Mouse (Mus musculus): ENCODE results near the gene St8sia1. TPM values are rescaled to one million over a fixed set of nuclear protein-coding genes. Genes with fewer than 3 reads are reported as not detected.

The St8sia1 gene
- total and polyA plus RNA-seq, 3 experiments = 0.01 TPM; not detected in 2

DNA sequence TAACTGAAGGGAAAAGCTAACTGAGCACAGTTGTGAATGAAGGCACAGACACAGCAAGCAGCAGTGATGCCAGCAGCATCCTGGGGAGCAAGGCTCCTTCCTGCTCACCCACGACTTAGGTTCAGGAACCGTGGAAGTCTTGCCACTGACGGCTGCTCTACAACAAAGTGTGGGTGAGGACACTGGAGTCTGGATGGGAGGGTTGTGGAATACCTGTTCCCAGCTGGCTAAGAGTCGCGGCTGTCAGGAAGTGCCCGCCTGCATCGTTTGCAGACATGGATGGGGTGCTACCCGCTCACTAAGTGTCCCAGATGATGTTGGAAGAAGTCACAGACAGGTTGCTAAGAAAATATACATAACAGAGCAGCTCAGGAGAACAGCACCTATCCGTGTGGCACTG lies 26.3 kb upstream of the St8sia1 start:
- H3K9me3 ChIP-seq (replicated peaks; ENCODE audit: insufficient read depth, low read length) = no peaks in the 10 kb centered on the region
- H3K27ac ChIP-seq (ENCODE audit: control insufficient read depth, low read depth, low read length) = no peak overlapping the region
- no peak overlapping the region for H3K4me3 ChIP-seq (ENCODE audit: control insufficient read depth in 1 of 2, insufficient read depth in 1 of 2, low read depth in 2 of 2, low read length in 2 of 2)
- no peak overlapping the region for H3K9ac ChIP-seq (ENCODE audit: control insufficient read depth, low read depth, low read length, poor library complexity, severe bottlenecking)
- peaks cover 0 to 8% of the 10 kb centered on the region in 2 experiments; a peak in 2 of 4 replicates for H3K4me1 ChIP-seq (ENCODE audit: control insufficient read depth in 1 of 2, insufficient read depth in 2 of 2, low read length in 2 of 2)
- no peak for DNase-seq (ENCODE audit: low read depth, low spot score)
- peaks cover 0 to 3% of the 10 kb centered on the region in 2 experiments; a peak in 2 of 4 replicates for H3K36me3 ChIP-seq (ENCODE audit: control insufficient read depth in 1 of 2, insufficient read depth in 2 of 2, low read length in 2 of 2)
- no peaks in the 10 kb centered on the region for H3K79me2 ChIP-seq (ENCODE audit: control insufficient read depth, insufficient read depth, low read length, poor library complexity)
- H3K27me3 ChIP-seq (ENCODE audit: control insufficient read depth in 1 of 2, insufficient read depth in 2 of 2, low read length in 2 of 2) = peaks cover 0 to 2% of the 10 kb centered on the region in 2 experiments
- TF ChIP-seq GABPA (IDR thresholded peaks at IDR 0.05; ENCODE audit: low read depth, low read length) = no peak
- no peak for TF ChIP-seq EP300 (IDR thresholded peaks at IDR 0.05; ENCODE audit: low read depth in 1 of 2, low read length in 2 of 2)
- no peak for TF ChIP-seq CTCF (IDR thresholded peaks at IDR 0.05 in 2 of 3, conservative IDR thresholded peaks at IDR 0.05 in 1 of 3; ENCODE audit: control insufficient read depth in 1 of 3, insufficient read depth in 1 of 3, low read depth in 2 of 3, low read length in 3 of 3, poor library complexity in 1 of 3, severe bottlenecking in 1 of 3)
- no peak for TF ChIP-seq MEF2A (IDR thresholded peaks at IDR 0.05; ENCODE audit: extremely low read depth, insufficient replicate concordance, low read depth, low read length, poor library complexity, severe bottlenecking)
- TF ChIP-seq ELF1 (IDR thresholded peaks at IDR 0.05; ENCODE audit: low read depth, low read length) = no peak
- no peak for TF ChIP-seq TCF12 (IDR thresholded peaks at IDR 0.05; ENCODE audit: low read depth, low read length)
- TF ChIP-seq MAFK (IDR thresholded peaks at IDR 0.05; ENCODE audit: borderline replicate concordance, low read depth, low read length) = no peak
- TF ChIP-seq USF1 (IDR thresholded peaks at IDR 0.05; ENCODE audit: low read depth, low read length) = no peak
- TF ChIP-seq UBTF (IDR thresholded peaks at IDR 0.05; ENCODE audit: borderline replicate concordance, insufficient read depth, low read depth, low read length) = no peak
- TF ChIP-seq MXI1 (IDR thresholded peaks at IDR 0.05; ENCODE audit: low read depth, low read length) = no peak
- TF ChIP-seq TBP (IDR thresholded peaks at IDR 0.05; ENCODE audit: low read depth, low read length) = no peak
- TF ChIP-seq ZC3H11A (IDR thresholded peaks at IDR 0.05; ENCODE audit: low read depth, low read length) = no peak

DNA sequence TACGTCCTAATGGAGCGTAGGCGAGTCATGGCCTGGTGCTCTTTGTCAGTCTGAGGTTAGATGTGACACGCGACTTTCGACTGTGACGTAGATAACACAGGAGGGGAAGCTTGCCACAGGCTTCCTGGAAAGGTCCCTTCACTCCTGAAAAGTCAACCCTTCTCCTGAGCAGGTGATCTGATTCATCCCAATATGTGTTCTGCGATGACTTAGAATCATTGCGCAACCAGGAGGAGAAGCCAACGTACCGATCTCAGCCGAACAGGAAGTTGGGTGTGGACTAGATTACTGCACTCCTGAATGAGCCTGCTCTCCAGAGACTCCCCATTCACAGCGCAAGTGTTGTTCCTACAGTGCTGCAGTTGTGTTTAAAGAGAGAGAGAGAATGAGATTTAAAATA lies 25.2 kb upstream of the St8sia1 start:
- H3K9ac ChIP-seq (ENCODE audit: control insufficient read depth, low read depth, low read length, poor library complexity, severe bottlenecking) = no peak overlapping the region
- no peaks in the 10 kb centered on the region for H3K9me3 ChIP-seq (replicated peaks; ENCODE audit: insufficient read depth, low read length)
- peak; percentile 63 for DNase-seq (ENCODE audit: low read depth, low spot score)
- H3K36me3 ChIP-seq (ENCODE audit: control insufficient read depth in 1 of 2, insufficient read depth in 2 of 2, low read length in 2 of 2) = peaks cover 0 to 3% of the 10 kb centered on the region in 2 experiments; a peak in 2 of 4 replicates
- peaks cover 0 to 2% of the 10 kb centered on the region in 2 experiments; a peak in 3 of 4 replicates for H3K27me3 ChIP-seq (ENCODE audit: control insufficient read depth in 1 of 2, insufficient read depth in 2 of 2, low read length in 2 of 2)
- peaks cover 0 to 7% of the 10 kb centered on the region in 2 experiments; a peak in 2 of 4 replicates for H3K4me1 ChIP-seq (ENCODE audit: control insufficient read depth in 1 of 2, insufficient read depth in 2 of 2, low read length in 2 of 2)
- H3K4me3 ChIP-seq (ENCODE audit: control insufficient read depth in 1 of 2, insufficient read depth in 1 of 2, low read depth in 2 of 2, low read length in 2 of 2) = peak overlapping the region in 1 of 2 experiments; percentile 18; a peak in 2 of 4 replicates
- TF ChIP-seq EP300 (IDR thresholded peaks at IDR 0.05; ENCODE audit: low read depth in 1 of 2, low read length in 2 of 2) (peak; percentile 38 to 45; a peak in 2 of 4 replicates), USF1 (IDR thresholded peaks at IDR 0.05; ENCODE audit: low read depth, low read length) (no peak), POLR2A (IDR thresholded peaks at IDR 0.05; ENCODE audit: control insufficient read depth in 1 of 2, insufficient read depth in 1 of 2, low read depth in 1 of 2, low read length in 2 of 2, poor library complexity in 1 of 2) (no peak), RCOR1 (IDR thresholded peaks at IDR 0.05; ENCODE audit: low read depth, low read length) (no peak), GABPA (IDR thresholded peaks at IDR 0.05; ENCODE audit: low read depth, low read length) (no peak), MYC (IDR thresholded peaks at IDR 0.05; ENCODE audit: low read depth, low read length) (no peak), RAD21 (IDR thresholded peaks at IDR 0.05; ENCODE audit: low read depth, low read length) (no peak), NELFE (IDR thresholded peaks at IDR 0.05; ENCODE audit: low read depth, low read length) (no peak), CHD2 (IDR thresholded peaks at IDR 0.05; ENCODE audit: low read length) (no peak)
- H3K27ac ChIP-seq (ENCODE audit: control insufficient read depth, low read depth, low read length) = no peak overlapping the region
- H3K79me2 ChIP-seq (ENCODE audit: control insufficient read depth, insufficient read depth, low read length, poor library complexity) = no peaks in the 10 kb centered on the region
